Mouse (Mus musculus) kidney, adult 11 months (tissue): ENCODE data around the gene Kcnj11.
A peak's percentile ranks its signal among the peaks of the same experiment; 100 is the strongest.

Experiments used
- DNase-seq: peaks from one replicate; pipeline ENCODE4 v3.0.0; 2022

Kcnj11 gene

GRCm38 (mm10) chr7:46100563-46100962 is at the start of gene Kcnj11:
TSS of gene Kcnj11 (minus strand) at chr7:46100764.
- peak; percentile 50 for DNase-seq

DNA sequence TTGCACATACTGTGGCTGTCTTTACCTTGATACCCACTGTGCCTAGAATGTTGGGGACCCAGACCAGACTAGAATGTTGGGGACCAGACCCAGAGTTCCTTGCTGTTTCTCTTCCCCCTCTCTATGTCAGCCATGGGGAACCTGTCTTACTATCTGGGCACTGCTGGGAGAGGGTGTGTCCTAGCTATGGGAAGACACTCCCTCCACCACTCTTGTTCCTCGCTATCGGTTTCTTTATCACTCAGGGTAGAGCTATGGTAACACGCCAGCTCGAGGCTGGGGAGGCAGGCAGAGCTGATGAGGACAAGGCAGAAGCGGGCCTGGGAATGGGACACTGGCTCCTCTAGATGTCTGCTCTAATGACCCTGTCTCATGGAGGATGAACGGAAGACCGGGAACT is 46.9 kb upstream of the Kcnj11 start:
- DNase-seq = no peak

GRCm38 (mm10) chr7:46146675-46147308 is 46.2 kb upstream of the Kcnj11 start:
- no peak for DNase-seq

- DNase-seq = no peak
Measured at GRCm38 (mm10) chr7:46144061-46144460, 43.5 kb upstream of the Kcnj11 start.

DNA sequence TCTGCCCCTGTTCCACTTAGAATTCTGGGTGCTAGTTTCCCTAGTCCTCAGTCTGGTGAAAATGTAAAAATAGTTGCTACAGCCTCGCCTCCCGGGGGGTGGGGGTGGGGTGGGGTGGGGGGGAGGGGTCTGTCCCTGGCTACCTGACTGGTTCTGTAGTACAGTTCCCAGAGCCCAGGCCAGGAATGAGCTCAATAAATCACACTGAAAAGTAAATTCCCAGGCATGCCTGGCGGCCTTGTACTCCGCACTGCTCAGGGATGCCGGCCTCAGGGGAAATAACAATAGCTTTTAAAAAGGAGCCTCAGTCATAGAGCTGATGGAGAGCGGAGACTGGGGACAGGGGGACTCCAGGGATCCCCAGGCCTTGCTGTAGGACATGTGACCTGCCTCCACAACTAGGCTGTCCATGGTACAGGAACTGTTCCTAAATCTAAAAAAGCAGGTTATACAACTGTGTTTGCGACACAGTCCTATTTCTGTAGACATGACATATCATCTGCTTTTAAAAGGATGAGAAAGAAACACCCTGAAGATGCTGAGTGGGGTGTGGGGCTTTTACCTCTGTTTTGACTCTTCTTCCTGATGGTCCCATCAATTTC is 37.9 kb upstream of the Kcnj11 start:
- no peak for DNase-seq

GRCm38 (mm10) chr7:46133858-46134257 is 33.3 kb upstream of the Kcnj11 start:
- DNase-seq = no peak

GRCm38 (mm10) chr7:46132229-46132628 is 31.7 kb upstream of the Kcnj11 start:
- DNase-seq = no peak

- DNase-seq = no peak
Measured at GRCm38 (mm10) chr7:46131806-46132205, 31.2 kb upstream of the Kcnj11 start.

GRCm38 (mm10) chr7:46131266-46131665 is 30.7 kb upstream of the Kcnj11 start:
- DNase-seq = no peak

GRCm38 (mm10) chr7:46130723-46131122 is 30.2 kb upstream of the Kcnj11 start:
- no peak for DNase-seq

DNA sequence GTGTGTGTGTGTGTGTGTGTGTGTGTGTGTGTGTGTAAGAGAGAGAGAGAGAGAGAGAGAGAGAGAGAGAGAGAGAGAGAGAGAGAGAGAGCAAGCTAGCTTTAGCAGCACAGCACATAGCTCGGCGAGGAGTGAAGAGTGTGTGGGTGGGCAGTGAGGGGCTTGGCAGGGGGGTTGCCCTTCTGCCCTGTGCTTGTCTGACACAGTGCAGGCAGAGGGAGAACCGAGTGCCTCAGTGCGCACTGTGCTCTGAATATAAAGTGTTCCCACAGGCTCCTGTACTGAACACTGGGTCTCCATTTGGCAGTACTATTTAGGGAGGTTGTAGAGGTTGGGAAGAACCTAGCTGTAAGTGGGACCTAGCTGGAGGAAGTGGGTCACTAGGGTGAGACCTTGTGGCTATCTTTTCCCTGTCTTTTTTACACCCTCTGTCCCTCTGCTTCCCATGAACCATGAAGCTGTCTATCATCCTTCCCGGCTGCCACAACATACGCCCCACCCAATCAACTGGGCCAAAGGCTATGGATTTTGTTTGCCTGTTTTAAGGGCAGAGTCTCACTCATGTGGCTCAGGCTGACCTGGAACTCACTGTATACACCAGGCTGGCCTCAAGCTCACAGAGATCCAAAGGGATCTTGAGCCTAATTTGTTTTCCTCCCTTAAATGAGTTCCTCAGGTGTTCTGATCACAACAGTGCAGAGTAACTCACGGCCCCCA is 29.1 kb upstream of the Kcnj11 start:
- no peak for DNase-seq

DNA sequence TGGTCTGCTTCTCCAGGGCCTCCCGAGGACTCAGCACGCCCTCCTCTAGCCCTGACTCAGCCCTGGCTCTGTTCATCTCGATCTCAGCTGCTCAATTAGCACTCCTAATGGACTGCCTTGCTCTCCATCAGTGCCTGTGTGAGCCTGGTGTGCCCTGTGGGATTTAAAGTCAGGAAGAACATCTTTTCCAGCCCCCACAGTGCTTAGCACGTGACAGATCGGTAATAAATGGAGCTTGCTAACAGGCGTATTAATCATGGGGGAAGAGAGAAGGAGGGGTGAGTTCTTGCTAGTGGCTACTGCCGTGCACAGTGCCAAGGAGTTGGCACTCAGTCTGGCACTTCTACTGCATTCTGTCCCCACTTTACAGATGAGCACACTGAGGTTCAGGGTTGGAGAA is 27.6 kb upstream of the Kcnj11 start:
- no peak for DNase-seq

- no peak for DNase-seq
Measured at GRCm38 (mm10) chr7:46125340-46125739, 24.8 kb upstream of the Kcnj11 start.

DNA sequence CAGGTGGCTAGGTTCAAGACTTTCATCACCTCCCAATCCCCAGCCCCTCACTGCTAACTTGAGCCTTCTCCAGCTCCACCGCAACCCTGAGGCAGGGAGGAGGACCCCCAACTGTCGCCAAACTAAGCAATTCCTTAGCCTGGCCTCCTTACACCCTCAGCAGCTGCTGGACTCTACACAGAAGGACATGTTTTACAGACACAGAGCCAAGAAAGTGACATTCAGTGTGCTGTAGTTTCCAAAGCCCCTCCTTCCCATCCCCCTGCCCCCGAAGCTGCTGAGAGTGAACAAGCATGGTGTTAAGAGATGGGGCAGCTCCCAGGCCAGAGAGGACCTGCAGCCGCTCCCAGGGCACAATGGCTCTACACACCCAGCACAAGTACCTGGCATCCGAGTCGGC is 23.9 kb upstream of the Kcnj11 start:
- DNase-seq = no peak

DNA sequence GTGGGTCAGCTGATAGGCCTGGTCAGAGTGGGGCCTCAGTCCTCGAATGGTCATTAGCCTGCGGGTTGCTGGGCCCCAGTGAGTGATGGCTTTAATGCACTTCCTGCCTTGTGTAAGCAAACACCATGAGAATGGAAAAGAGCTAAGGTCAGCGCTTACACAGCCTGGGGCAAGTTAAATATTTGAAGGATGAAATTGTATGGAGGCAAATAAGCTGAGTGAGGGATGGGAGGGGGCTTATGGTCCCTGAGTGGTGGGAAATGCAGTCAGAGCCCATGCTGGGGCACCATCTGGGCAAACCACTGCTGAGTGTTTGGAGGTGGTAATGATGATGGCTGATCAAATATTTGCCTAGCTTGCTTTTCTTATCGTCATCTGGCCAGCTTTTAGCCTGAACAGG is 22.4 kb upstream of the Kcnj11 start:
- no peak for DNase-seq

DNA sequence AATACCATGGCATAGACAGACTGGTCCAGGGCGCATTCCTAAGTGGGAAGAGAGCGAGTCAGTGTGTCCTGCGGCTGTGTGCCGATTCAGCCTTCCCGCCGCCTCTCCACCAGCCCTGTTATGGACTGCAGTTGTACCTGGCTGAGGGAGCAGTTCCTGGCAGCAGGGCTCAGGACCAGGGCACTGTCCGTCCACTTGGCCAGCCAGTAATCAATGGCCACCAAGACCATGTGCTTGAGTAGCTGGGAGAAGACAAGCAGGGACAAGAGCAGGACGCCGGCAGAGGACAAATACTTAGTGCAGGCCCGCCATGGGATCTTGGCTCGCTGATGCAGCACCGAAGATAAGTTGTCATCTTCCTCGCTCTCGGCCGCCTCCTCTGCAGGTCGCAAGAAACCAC is 16.5 kb upstream of the Kcnj11 start:
- no peak for DNase-seq

- no peak for DNase-seq
Measured at GRCm38 (mm10) chr7:46116118-46116581, 15.6 kb upstream of the Kcnj11 start.

DNA sequence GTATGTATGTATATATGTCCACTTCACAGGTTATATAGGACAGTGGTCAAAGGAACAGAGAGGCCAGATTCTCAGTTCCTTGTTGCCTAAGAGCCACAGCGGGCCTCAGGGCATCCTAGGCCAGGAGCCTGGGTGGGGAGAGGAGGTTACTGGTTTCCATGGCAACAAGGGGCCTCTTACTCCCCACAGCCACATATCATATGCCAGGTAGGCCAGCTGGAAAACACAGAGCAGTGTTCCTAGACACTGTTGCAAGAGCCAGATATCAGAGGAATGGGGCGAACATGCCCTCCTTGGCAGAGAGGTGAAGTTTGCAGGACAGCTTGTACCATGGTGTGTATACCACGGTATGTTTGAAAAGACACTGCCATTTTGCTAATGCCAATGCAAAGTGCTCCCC is 12.9 kb upstream of the Kcnj11 start:
- no peak for DNase-seq

GRCm38 (mm10) chr7:46111938-46112337 is 11.4 kb upstream of the Kcnj11 start:
- no peak for DNase-seq

DNA sequence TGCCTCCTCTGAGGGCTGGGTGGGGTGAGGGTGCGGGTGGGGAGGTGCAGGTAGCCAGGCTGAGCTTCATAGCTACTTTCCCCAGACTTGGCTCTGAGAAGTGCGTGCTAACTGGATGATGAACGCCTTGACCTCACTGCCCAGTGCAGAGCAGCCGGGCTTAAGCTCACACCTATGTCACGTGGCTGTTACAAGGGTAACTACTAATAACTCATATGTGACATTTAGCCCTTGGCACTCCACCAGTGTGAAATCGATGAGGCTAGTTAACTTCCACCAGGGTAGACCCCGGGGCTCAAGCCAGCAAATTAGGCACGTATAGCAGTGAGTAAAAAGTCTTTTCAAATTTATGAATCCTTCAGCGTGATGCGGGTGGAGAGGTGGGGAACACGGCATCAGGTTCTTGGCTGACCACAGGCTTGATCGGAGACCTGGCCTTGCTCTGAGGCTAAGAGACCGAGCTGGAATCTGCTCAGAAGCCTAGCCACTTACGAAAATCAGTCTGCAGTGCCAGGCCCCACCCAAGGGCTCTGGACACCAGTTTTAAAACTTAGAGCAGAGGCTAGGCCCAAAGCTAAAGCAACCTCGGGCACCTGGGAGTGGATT is 10.8 kb upstream of the Kcnj11 start:
- no peak for DNase-seq

GRCm38 (mm10) chr7:46110079-46110478 is 9.5 kb upstream of the Kcnj11 start:
- DNase-seq = no peak

DNA sequence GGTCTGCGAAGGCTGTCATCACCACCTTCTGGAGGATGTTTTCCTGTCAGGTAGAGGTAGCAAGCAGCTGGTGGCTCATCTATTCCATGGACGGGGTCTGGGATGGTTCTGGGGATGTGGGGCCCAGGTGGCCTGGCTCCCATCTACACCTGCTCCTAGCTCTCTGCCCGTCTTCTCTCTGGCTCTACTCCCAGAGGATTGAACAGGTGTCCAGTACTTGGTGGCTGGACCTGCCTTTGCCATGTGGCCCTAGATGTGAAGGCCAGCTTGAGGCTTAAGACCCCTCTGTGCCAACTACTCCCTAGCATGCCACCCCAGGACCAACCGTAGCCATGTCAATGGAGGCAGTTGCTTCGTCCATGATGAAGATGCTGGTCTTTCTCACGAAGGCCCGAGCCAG is 4.9 kb upstream of the Kcnj11 start:
- no peak for DNase-seq

- DNase-seq = no peak
Measured at GRCm38 (mm10) chr7:46104256-46104915, 3.8 kb upstream of the Kcnj11 start.
